Mouse (Mus musculus) embryonic fibroblast, embryonic 13.5 days (primary cell): ENCODE measurements around the gene Dennd1a.

ENCODE experiments used
- CTCF ChIP-seq: IDR thresholded peaks from 2 replicates; pipeline ENCODE4 v1.5.1; 2011; ENCODE audit warnings: mild to moderate bottlenecking, control low read depth, low read length, moderate library complexity, borderline replicate concordance; ENCODE audit not compliant: insufficient read depth
- POLR2A ChIP-seq: IDR thresholded peaks from 2 replicates; pipeline ENCODE4 v1.6.1; 2011; ENCODE audit warnings: low read depth, mild to moderate bottlenecking, control low read depth, low read length, moderate library complexity

DNA sequence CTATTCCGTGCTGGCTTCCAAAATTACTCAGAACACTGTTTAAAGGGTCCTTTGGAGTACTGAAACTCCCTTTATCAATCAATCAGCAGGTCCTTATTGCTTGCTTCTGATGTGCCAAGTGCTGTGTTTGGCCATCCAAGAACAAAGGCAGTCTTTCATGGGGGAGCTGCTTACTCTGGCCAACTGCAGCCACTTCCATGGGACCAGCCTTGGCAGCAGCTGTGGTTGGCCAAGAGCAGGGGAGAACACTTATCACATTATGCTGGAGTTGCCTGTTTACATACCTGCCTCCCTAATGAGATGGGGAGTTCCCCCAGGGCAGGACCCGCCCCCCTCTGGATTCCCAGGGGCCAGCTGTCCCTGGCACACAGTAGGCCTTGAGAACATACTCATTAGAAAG lies 432.0 kb downstream of the Dennd1a start:
- TF ChIP-seq CTCF, result no peak
- no peak for TF ChIP-seq POLR2A
